Mouse (Mus musculus) midbrain, embryonic 16.5 days (tissue): ENCODE measurements at regions not wholly inside any gene's neighbourhood (a gene's known extent, or its start where the extent isn't known, plus 50 kb on each side); places are given as distances from the start of the nearest gene placed in this dataset.

Experiments used
- ATAC-seq: fragments of 200-750 bp; cut with Nextera tagmentation; 2 replicates; pipeline ENCODE4 v1.8.0; 2017; ENCODE audit warnings: moderate TSS enrichment
- H3K27ac ChIP-seq: fragments of 300-500 bp; sonication (generic); 2 replicates; pipeline ENCODE4 v1.5.1; 2014; ENCODE audit warnings: mild to moderate bottlenecking, low read length, mixed read lengths
- H3K27me3 ChIP-seq: fragments of 300-500 bp; sonication (generic); 2 replicates; pipeline ENCODE4 v1.6.1; 2014; ENCODE audit warnings: low read depth, low read length, mixed read lengths; ENCODE audit not compliant: control insufficient read depth, insufficient read depth
- H3K36me3 ChIP-seq: fragments of 300-500 bp; sonication (generic); 2 replicates; pipeline ENCODE4 v1.6.1; 2014; ENCODE audit warnings: mild to moderate bottlenecking, low read length, moderate library complexity, mixed read lengths; ENCODE audit not compliant: control insufficient read depth, insufficient read depth
- H3K4me1 ChIP-seq: fragments of 300-500 bp; sonication (generic); 2 replicates; pipeline ENCODE4 v1.6.1; 2014; ENCODE audit warnings: mild to moderate bottlenecking, low read length, mixed read lengths; ENCODE audit not compliant: control insufficient read depth, insufficient read depth
- H3K4me2 ChIP-seq: fragments of 300-500 bp; sonication (generic); 2 replicates; pipeline ENCODE4 v1.6.1; 2014; ENCODE audit warnings: mild to moderate bottlenecking, low read length, mixed read lengths
- H3K4me3 ChIP-seq: fragments of 300-500 bp; sonication (generic); 2 replicates; pipeline ENCODE4 v1.5.1; 2014; ENCODE audit warnings: low read depth, mild to moderate bottlenecking, low read length, moderate library complexity, mixed read lengths
- H3K9ac ChIP-seq: fragments of 300-500 bp; sonication (generic); 2 replicates; pipeline ENCODE4 v1.6.1; 2014; ENCODE audit warnings: low read depth, low read length, mixed read lengths
- H3K9me3 ChIP-seq: fragments of 300-500 bp; sonication (generic); replicated peaks from 2 replicates; pipeline ENCODE4 v1.6.1; 2014; ENCODE audit warnings: mild to moderate bottlenecking, low read length, mixed read lengths; ENCODE audit not compliant: control insufficient read depth, poor library complexity, severe bottlenecking
- WGBS: fragments of 180-500 bp; shearing (Covaris S2); extraction: QIAGEN DNeasy Blood & Tissue Kit; methylation state at CpG from one replicate; pipeline ENCODE4 v1.1.7; 2014; 5-methylcytosine and 5-hydroxymethylcytosine counted together

DNA sequence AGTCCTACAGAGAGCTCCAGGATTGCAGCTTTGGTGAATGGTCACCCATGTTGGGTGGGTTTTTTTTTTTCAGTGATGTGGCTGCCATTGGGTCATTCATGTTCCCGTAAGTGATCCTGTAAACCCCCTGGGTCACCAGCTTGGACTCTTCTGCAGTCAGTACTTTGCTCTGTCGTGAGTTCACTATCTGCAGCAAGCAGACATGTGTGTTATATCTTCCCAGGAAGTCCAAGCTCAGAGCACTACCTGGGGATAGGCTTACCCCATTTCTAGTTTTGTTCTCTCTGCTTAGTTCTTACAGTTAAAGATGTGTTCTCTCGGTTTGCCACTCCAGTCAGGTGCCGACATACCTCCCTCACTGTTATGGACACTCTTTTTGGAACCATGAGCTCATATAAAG is 143.4 kb upstream of the Hs6st1 start:
- ATAC-seq = no peak
- WGBS = 97% methylated on average over 4 of the region's 4 CpGs
- H3K27me3 ChIP-seq = no peaks in the 10 kb centered on the region
- no peak overlapping the region for H3K9ac ChIP-seq
- no peak overlapping the region for H3K4me2 ChIP-seq
- no peaks in the 10 kb centered on the region for H3K9me3 ChIP-seq
- no peaks in the 10 kb centered on the region for H3K36me3 ChIP-seq
- no peak overlapping the region for H3K4me3 ChIP-seq
- peaks cover 6% of the 10 kb centered on the region; the same call in 1 of the 2 replicates for H3K4me1 ChIP-seq
- no peak overlapping the region for H3K27ac ChIP-seq

GRCm38 (mm10) chr1:35925301-35925700 is 142.9 kb upstream of the Hs6st1 start:
- no peak overlapping the region for H3K4me3 ChIP-seq
- H3K27me3 ChIP-seq = no peaks in the 10 kb centered on the region
- H3K27ac ChIP-seq = no peak overlapping the region
- H3K9ac ChIP-seq = no peak overlapping the region
- no peak overlapping the region for H3K4me2 ChIP-seq
- no peak for ATAC-seq
- H3K36me3 ChIP-seq = no peaks in the 10 kb centered on the region
- 93% methylated on average over 4 of the region's 4 CpGs for WGBS
- H3K4me1 ChIP-seq = peaks cover under 1% of the 10 kb centered on the region; the same call in 1 of the 2 replicates
- no peaks in the 10 kb centered on the region for H3K9me3 ChIP-seq

DNA sequence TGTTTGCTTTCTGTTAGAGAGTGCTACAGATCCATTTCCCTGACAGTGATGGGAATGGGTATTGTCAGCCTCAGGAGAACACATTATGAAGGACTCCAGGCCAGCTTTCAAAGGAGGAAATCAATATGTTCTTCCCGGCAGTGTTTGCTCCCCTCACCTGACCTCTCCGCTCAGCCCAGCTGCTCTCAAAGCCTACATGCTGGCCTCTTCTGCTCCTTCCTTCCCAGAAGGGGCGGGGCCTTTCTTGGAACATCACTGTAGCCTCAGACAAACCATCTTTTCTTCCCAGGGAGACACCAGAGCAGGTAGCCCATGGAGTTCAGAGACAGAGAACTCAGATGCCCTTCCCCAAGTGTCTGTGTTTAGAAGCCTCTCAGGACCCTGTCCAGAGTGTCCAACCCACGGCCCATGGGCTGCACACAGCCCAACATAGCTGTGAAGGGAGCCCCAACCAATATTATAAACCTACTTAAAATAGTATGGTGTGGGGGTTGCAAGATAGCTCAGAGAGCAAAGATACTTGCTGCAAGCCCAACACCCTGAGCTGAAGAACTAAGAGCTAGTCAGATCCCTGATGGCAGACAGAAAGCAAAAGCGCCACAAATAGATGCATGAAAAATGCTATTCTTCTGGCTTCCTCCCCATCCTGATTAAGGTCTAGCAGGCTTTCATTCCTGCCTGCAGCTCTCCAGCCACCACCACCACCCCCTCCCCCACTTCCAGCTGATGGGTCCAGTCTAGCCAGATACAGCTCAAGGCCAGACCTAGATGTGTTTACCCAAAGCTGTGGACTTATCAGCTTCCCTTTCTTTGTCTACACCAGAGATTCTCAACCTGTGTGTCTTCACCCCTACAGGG is 141.8 kb upstream of the Hs6st1 start:
- WGBS = 63% methylated on average over 5 of the region's 5 CpGs
- no peaks in the 10 kb centered on the region for H3K9me3 ChIP-seq
- no peak overlapping the region for H3K27ac ChIP-seq
- H3K4me3 ChIP-seq = no peak overlapping the region
- H3K4me1 ChIP-seq = no peaks in the 10 kb centered on the region
- H3K27me3 ChIP-seq = no peaks in the 10 kb centered on the region
- no peak for ATAC-seq
- H3K4me2 ChIP-seq = no peak overlapping the region
- H3K36me3 ChIP-seq = no peaks in the 10 kb centered on the region
- no peak overlapping the region for H3K9ac ChIP-seq

DNA sequence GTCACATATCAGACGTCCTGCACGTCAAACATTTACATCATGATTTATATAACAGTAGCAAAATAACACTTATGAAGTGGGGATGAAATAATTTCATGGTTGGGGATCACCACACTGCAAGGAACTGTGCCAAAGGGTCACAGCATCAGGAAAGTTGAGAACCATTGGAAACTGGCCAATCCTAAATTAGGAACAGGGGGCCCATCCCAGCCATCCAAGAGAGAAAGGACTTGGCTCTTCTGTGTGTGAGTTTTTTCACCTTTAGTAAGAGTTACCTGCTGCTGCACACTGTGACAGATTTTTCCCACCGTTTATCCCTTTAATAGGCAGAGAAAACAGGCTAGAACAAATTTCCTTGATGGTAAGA is 141.2 kb upstream of the Hs6st1 start:
- Histone ChIP-seq H3K4me2 (no peak overlapping the region), H3K4me3 (no peak overlapping the region), H3K9ac (no peak overlapping the region), H3K9me3 (no peaks in the 10 kb centered on the region), H3K36me3 (no peaks in the 10 kb centered on the region), H3K27ac (no peak overlapping the region), H3K27me3 (no peaks in the 10 kb centered on the region), H3K4me1 (no peaks in the 10 kb centered on the region)
- 75% methylated on average over 3 of the region's 3 CpGs for WGBS
- no peak for ATAC-seq

- no peak overlapping the region for H3K4me2 ChIP-seq
- H3K4me3 ChIP-seq = no peak overlapping the region
- ATAC-seq = no peak
- H3K27me3 ChIP-seq = no peaks in the 10 kb centered on the region
- H3K36me3 ChIP-seq = no peaks in the 10 kb centered on the region
- WGBS = 81% methylated on average over 3 of the region's 3 CpGs
- no peaks in the 10 kb centered on the region for H3K9me3 ChIP-seq
- H3K27ac ChIP-seq = no peak overlapping the region
- H3K9ac ChIP-seq = no peak overlapping the region
- H3K4me1 ChIP-seq = no peaks in the 10 kb centered on the region
Measured at GRCm38 (mm10) chr1:35930351-35930750, 137.8 kb upstream of the Hs6st1 start.

- H3K36me3 ChIP-seq = no peaks in the 10 kb centered on the region
- ATAC-seq = no peak
- H3K27ac ChIP-seq = no peak overlapping the region
- H3K27me3 ChIP-seq = no peaks in the 10 kb centered on the region
- no peaks in the 10 kb centered on the region for H3K4me1 ChIP-seq
- 92% methylated on average over 7 of the region's 7 CpGs for WGBS
- no peak overlapping the region for H3K9ac ChIP-seq
- no peak overlapping the region for H3K4me2 ChIP-seq
- H3K9me3 ChIP-seq = no peaks in the 10 kb centered on the region
- H3K4me3 ChIP-seq = no peak overlapping the region
Measured at GRCm38 (mm10) chr1:35931056-35931455, 137.1 kb upstream of the Hs6st1 start.

- no peaks in the 10 kb centered on the region for H3K36me3 ChIP-seq
- H3K9ac ChIP-seq = no peak overlapping the region
- 89% methylated on average over 7 of the region's 7 CpGs for WGBS
Measured at GRCm38 (mm10) chr1:35933511-35933910, 134.7 kb upstream of the Hs6st1 start.

DNA sequence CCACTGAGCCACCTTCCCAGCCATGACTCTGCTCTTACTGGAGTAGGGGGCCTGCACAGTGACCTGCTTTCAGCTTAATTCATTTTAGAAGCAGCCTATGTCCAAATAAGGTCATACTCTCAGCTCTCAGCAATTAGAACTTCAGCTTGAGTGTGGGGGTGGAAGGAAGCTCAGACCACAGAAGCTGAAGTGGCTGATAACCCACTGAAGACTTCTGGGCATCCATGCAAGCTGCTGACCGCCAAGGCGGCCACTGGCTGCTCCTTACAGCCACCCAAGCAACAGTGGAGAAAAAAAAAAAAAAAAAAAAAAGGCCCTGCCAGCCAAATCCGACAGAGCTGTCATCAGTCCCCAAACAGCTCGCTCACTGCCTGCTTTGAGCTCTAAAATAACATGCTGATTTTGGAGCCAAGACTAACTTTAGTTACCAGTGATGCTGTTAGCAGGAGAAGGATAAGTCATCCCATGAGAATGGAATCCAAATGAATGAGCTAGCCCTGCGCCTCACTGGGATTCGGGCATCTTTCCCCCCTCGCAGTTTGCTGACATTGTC is 133.0 kb upstream of the Hs6st1 start:
- no peak overlapping the region for H3K27ac ChIP-seq
- 67% methylated on average over 7 of the region's 7 CpGs for WGBS
- H3K9ac ChIP-seq = no peak overlapping the region
- no peaks in the 10 kb centered on the region for H3K4me1 ChIP-seq
- no peaks in the 10 kb centered on the region for H3K27me3 ChIP-seq
- no peak overlapping the region for H3K4me3 ChIP-seq
- no peak for ATAC-seq
- H3K4me2 ChIP-seq = no peak overlapping the region
- H3K36me3 ChIP-seq = no peaks in the 10 kb centered on the region
- H3K9me3 ChIP-seq = no peaks in the 10 kb centered on the region

More at GRCm38 (mm10) chr1:35933511-35933910, 134.7 kb upstream of the Hs6st1 start:
- ATAC-seq = no peak
- Histone ChIP-seq H3K4me2 (no peak overlapping the region), H3K4me3 (no peak overlapping the region), H3K27ac (no peak overlapping the region), H3K27me3 (no peaks in the 10 kb centered on the region), H3K4me1 (no peaks in the 10 kb centered on the region), H3K9me3 (no peaks in the 10 kb centered on the region)

- ATAC-seq = no peak
- no peaks in the 10 kb centered on the region for H3K36me3 ChIP-seq
- H3K4me3 ChIP-seq = no peak overlapping the region
- WGBS = 74% methylated on average over 5 of the region's 5 CpGs
- H3K9me3 ChIP-seq = no peaks in the 10 kb centered on the region
- no peak overlapping the region for H3K27ac ChIP-seq
- H3K4me2 ChIP-seq = no peak overlapping the region
- H3K4me1 ChIP-seq = 0 out of 2 replicates have a peak, but pooled peaks cover 1% of the 10 kb centered on the region
- H3K27me3 ChIP-seq = no peaks in the 10 kb centered on the region
- H3K9ac ChIP-seq = no peak overlapping the region
Measured at GRCm38 (mm10) chr1:35936362-35937093, 131.7 kb upstream of the Hs6st1 start.
